Mouse (Mus musculus) frontal cortex, postnatal 36 days (tissue): ENCODE measurements at regions not wholly inside any gene's neighbourhood (a gene's known extent, or its start where the extent isn't known, plus 50 kb on each side); places are given as distances from the start of the nearest gene placed in this dataset.
A peak's percentile ranks its signal among the peaks of the same experiment; 100 is the strongest.

Experiments
- DNase-seq, 2 experiments: peaks; one replicate each; pipeline ENCODE4 v3.0.0; 2022; ENCODE audit warnings: low spot score in 2 of 2

- DNase-seq: no peak
Measured at GRCm38 (mm10) chr4:55134339-55134738, 189.5 kb downstream of the Zfp462 start.

- DNase-seq: no peak
Measured at GRCm38 (mm10) chr4:55134791-55135190, 189.9 kb downstream of the Zfp462 start.

- DNase-seq: no peak
Measured at GRCm38 (mm10) chr4:55136283-55136682, 191.4 kb downstream of the Zfp462 start.

- DNase-seq: no peak
Measured at GRCm38 (mm10) chr4:55137781-55138394, 193.0 kb downstream of the Zfp462 start.

GRCm38 (mm10) chr4:55141317-55141716, 196.5 kb downstream of the Zfp462 start:
- DNase-seq: no peak

GRCm38 (mm10) chr4:55141923-55142732, 197.3 kb downstream of the Zfp462 start:
- DNase-seq: no peak

- no peak for DNase-seq
Measured at GRCm38 (mm10) chr4:55143400-55143799, 198.6 kb downstream of the Zfp462 start.

- DNase-seq: no peak
Measured at GRCm38 (mm10) chr4:55144995-55145394, 200.1 kb downstream of the Zfp462 start.

- peak; percentile 10 to 34 for DNase-seq
Measured at GRCm38 (mm10) chr4:55145968-55146367, 201.1 kb downstream of the Zfp462 start.

GRCm38 (mm10) chr4:55148380-55148779, 201.5 kb upstream of the Rad23b start:
- DNase-seq: no peak

GRCm38 (mm10) chr4:55154556-55154955, 195.3 kb upstream of the Rad23b start:
- DNase-seq: no peak

- no peak for DNase-seq
Measured at GRCm38 (mm10) chr4:55158166-55158739, 191.6 kb upstream of the Rad23b start.

GRCm38 (mm10) chr4:55166266-55166665, 183.6 kb upstream of the Rad23b start:
- no peak for DNase-seq

GRCm38 (mm10) chr4:55169063-55169462, 180.8 kb upstream of the Rad23b start:
- DNase-seq: no peak

GRCm38 (mm10) chr4:55172334-55172891, 177.4 kb upstream of the Rad23b start:
- DNase-seq: no peak

GRCm38 (mm10) chr4:55176026-55176425, 173.8 kb upstream of the Rad23b start:
- DNase-seq: no peak

- no peak for DNase-seq
Measured at GRCm38 (mm10) chr4:55179456-55179855, 170.4 kb upstream of the Rad23b start.

GRCm38 (mm10) chr4:55183519-55183918, 166.3 kb upstream of the Rad23b start:
- DNase-seq: no peak

- no peak for DNase-seq
Measured at GRCm38 (mm10) chr4:55188716-55189115, 161.1 kb upstream of the Rad23b start.

- DNase-seq: peak in 1 of 2 experiments; percentile 48
Measured at GRCm38 (mm10) chr4:55190586-55190985, 159.3 kb upstream of the Rad23b start.

- no peak for DNase-seq
Measured at GRCm38 (mm10) chr4:55194061-55194460, 155.8 kb upstream of the Rad23b start.

GRCm38 (mm10) chr4:55194552-55194951, 155.3 kb upstream of the Rad23b start:
- no peak for DNase-seq
